Mouse (Mus musculus): ENCODE measurements at regions not wholly inside any gene's neighbourhood (a gene's known extent, or its start where the extent isn't known, plus 50 kb on each side); places are given as distances from the start of the nearest gene placed in this dataset.

DNA sequence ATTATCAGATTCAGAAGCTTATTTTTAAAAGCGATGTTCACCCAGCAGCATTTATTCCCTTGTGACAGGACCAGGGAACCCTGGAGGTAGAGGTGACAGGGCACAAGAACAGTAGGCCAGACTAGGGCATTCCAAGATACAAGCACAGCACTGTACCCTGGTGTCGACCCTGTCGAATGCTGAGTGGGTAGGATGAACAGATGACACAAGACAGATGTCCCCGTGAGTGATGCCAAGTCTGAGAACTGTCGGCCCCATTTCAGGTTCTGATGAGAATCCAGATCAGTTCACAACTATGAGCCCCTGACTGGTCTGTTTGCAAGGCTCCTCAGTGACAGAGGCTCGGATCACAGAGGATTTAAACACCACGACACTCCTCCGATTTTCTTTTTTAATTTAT, 581.7 kb downstream of the Zfp706 start:
- TF ChIP-seq CTCF (IDR thresholded peaks at IDR 0.05; ENCODE audit: extremely low read depth, insufficient read length, insufficient replicate concordance, low read depth, low read length) = no peak
- no peak for TF ChIP-seq POLR2A (IDR thresholded peaks at IDR 0.05; ENCODE audit: low read depth, low read length)

All from small intestine, adult 2 months (tissue).